Mouse (Mus musculus): ENCODE data around the gene Slc12a6. TPM values are rescaled to one million over a fixed set of nuclear protein-coding genes. Genes with fewer than 3 reads are reported as not detected.

The Slc12a6 gene
- polyA plus RNA-seq, 1 experiment from 2014 or later, result 11.8 TPM

- no peak overlapping the region for H3K27ac ChIP-seq (replicated peaks)
- H3K27me3 ChIP-seq, result no peaks in the 10 kb centered on the region
- 66% methylated on average over 4 of the region's 4 CpGs for WGBS
- no peak for ATAC-seq (ENCODE audit: insufficient number of reproducible peaks, low FRiP score, low TSS enrichment, low read depth)
- peaks cover 8% of the 10 kb centered on the region for H3K4me1 ChIP-seq
- H3K9ac ChIP-seq, result no peak overlapping the region
- H3K4me2 ChIP-seq (replicated peaks), result no peak overlapping the region
- no peaks in the 10 kb centered on the region for H3K36me3 ChIP-seq
- no peak overlapping the region for H3K4me3 ChIP-seq (replicated peaks)
- H3K9me3 ChIP-seq (replicated peaks), result no peaks in the 10 kb centered on the region
Measured at GRCm38 (mm10) chr2:112287059-112287458, 21.4 kb downstream of the Slc12a6 start.

GRCm38 (mm10) chr2:112289507-112289906 lies 23.9 kb downstream of the Slc12a6 start:
- Histone ChIP-seq H3K9me3 (replicated peaks) (no peaks in the 10 kb centered on the region), H3K9ac (no peak overlapping the region), H3K4me2 (replicated peaks) (no peak overlapping the region), H3K4me3 (replicated peaks) (no peak overlapping the region), H3K27me3 (no peaks in the 10 kb centered on the region), H3K36me3 (0 out of 2 replicates have a peak, but pooled peaks cover 3% of the 10 kb centered on the region), H3K4me1 (peaks cover 4% of the 10 kb centered on the region), H3K27ac (replicated peaks) (no peak overlapping the region)
- WGBS, result 79% methylated on average over 3 of the region's 3 CpGs
- no peak for ATAC-seq (ENCODE audit: insufficient number of reproducible peaks, low FRiP score, low TSS enrichment, low read depth)

GRCm38 (mm10) chr2:112292823-112293222 lies 27.2 kb downstream of the Slc12a6 start:
- H3K9me3 ChIP-seq (replicated peaks), result no peaks in the 10 kb centered on the region
- 0 out of 2 replicates have a peak, but pooled peaks cover 6% of the 10 kb centered on the region for H3K36me3 ChIP-seq
- no peaks in the 10 kb centered on the region for H3K4me1 ChIP-seq
- 81% methylated on average over 2 of the region's 2 CpGs for WGBS
- no peak overlapping the region for H3K27ac ChIP-seq (replicated peaks)
- no peak overlapping the region for H3K9ac ChIP-seq
- H3K4me2 ChIP-seq (replicated peaks), result no peak overlapping the region
- no peak overlapping the region for H3K4me3 ChIP-seq (replicated peaks)
- ATAC-seq (ENCODE audit: insufficient number of reproducible peaks, low FRiP score, low TSS enrichment, low read depth), result no peak
- H3K27me3 ChIP-seq, result no peaks in the 10 kb centered on the region

GRCm38 (mm10) chr2:112296211-112296610 lies 30.6 kb downstream of the Slc12a6 start:
- Histone ChIP-seq H3K27ac (replicated peaks) (no peak overlapping the region), H3K36me3 (0 out of 2 replicates have a peak, but pooled peaks cover 6% of the 10 kb centered on the region), H3K27me3 (no peaks in the 10 kb centered on the region), H3K4me3 (replicated peaks) (no peak overlapping the region), H3K9ac (no peak overlapping the region), H3K9me3 (replicated peaks) (no peaks in the 10 kb centered on the region), H3K4me1 (no peaks in the 10 kb centered on the region), H3K4me2 (replicated peaks) (no peak overlapping the region)
- no peak for ATAC-seq (ENCODE audit: insufficient number of reproducible peaks, low FRiP score, low TSS enrichment, low read depth)
- WGBS, result 65% methylated on average over 3 of the region's 3 CpGs

GRCm38 (mm10) chr2:112298221-112298620 lies 32.6 kb downstream of the Slc12a6 start:
- H3K4me2 ChIP-seq (replicated peaks), result no peak overlapping the region
- no peaks in the 10 kb centered on the region for H3K4me1 ChIP-seq
- H3K4me3 ChIP-seq (replicated peaks), result no peak overlapping the region
- H3K36me3 ChIP-seq, result 0 out of 2 replicates have a peak, but pooled peaks cover 6% of the 10 kb centered on the region
- 88% methylated on average over 4 of the region's 4 CpGs for WGBS
- no peak overlapping the region for H3K9ac ChIP-seq
- H3K27ac ChIP-seq (replicated peaks), result no peak overlapping the region
- no peaks in the 10 kb centered on the region for H3K9me3 ChIP-seq (replicated peaks)
- no peaks in the 10 kb centered on the region for H3K27me3 ChIP-seq
- no peak for ATAC-seq (ENCODE audit: insufficient number of reproducible peaks, low FRiP score, low TSS enrichment, low read depth)

- no peak overlapping the region for H3K27ac ChIP-seq (replicated peaks)
- ATAC-seq (ENCODE audit: insufficient number of reproducible peaks, low FRiP score, low TSS enrichment, low read depth), result no peak
- WGBS, result 82% methylated on average over 3 of the region's 3 CpGs
- H3K36me3 ChIP-seq, result no peaks in the 10 kb centered on the region
- no peak overlapping the region for H3K4me2 ChIP-seq (replicated peaks)
- no peaks in the 10 kb centered on the region for H3K9me3 ChIP-seq (replicated peaks)
- no peaks in the 10 kb centered on the region for H3K27me3 ChIP-seq
- H3K9ac ChIP-seq, result no peak overlapping the region
- H3K4me1 ChIP-seq, result no peaks in the 10 kb centered on the region
- no peak overlapping the region for H3K4me3 ChIP-seq (replicated peaks)
Measured at GRCm38 (mm10) chr2:112308671-112309070, 43.0 kb downstream of the Slc12a6 start.

- Histone ChIP-seq H3K27me3 (no peaks in the 10 kb centered on the region), H3K4me2 (replicated peaks) (no peak overlapping the region), H3K36me3 (no peaks in the 10 kb centered on the region), H3K9ac (no peak overlapping the region), H3K27ac (replicated peaks) (no peak overlapping the region), H3K9me3 (replicated peaks) (no peaks in the 10 kb centered on the region), H3K4me1 (no peaks in the 10 kb centered on the region), H3K4me3 (replicated peaks) (no peak overlapping the region)
- no peak for ATAC-seq (ENCODE audit: insufficient number of reproducible peaks, low FRiP score, low TSS enrichment, low read depth)
- 65% methylated on average over 10 of the region's 10 CpGs for WGBS
Measured at GRCm38 (mm10) chr2:112309161-112309600, 43.6 kb downstream of the Slc12a6 start.

- Histone ChIP-seq H3K9ac (no peak overlapping the region), H3K36me3 (no peaks in the 10 kb centered on the region), H3K4me1 (no peaks in the 10 kb centered on the region), H3K27ac (replicated peaks) (no peak overlapping the region), H3K4me2 (replicated peaks) (no peak overlapping the region), H3K4me3 (replicated peaks) (no peak overlapping the region), H3K9me3 (replicated peaks) (no peaks in the 10 kb centered on the region), H3K27me3 (no peaks in the 10 kb centered on the region)
- no peak for ATAC-seq (ENCODE audit: insufficient number of reproducible peaks, low FRiP score, low TSS enrichment, low read depth)
- 75% methylated on average over 7 of the region's 7 CpGs for WGBS
Measured at GRCm38 (mm10) chr2:112315638-112316037, 50.0 kb downstream of the Slc12a6 start.

- Histone ChIP-seq H3K27me3 (no peaks in the 10 kb centered on the region), H3K4me2 (replicated peaks) (no peak overlapping the region), H3K4me3 (replicated peaks) (no peak overlapping the region), H3K9ac (no peak overlapping the region), H3K36me3 (no peaks in the 10 kb centered on the region), H3K9me3 (replicated peaks) (no peaks in the 10 kb centered on the region), H3K27ac (replicated peaks) (no peak overlapping the region), H3K4me1 (no peaks in the 10 kb centered on the region)
- 67% methylated on average over 2 of the region's 2 CpGs for WGBS
- no peak for ATAC-seq (ENCODE audit: insufficient number of reproducible peaks, low FRiP score, low TSS enrichment, low read depth)
Measured at GRCm38 (mm10) chr2:112318227-112318626, 52.6 kb downstream of the Slc12a6 start.

- Histone ChIP-seq H3K4me2 (replicated peaks) (no peak overlapping the region), H3K4me3 (replicated peaks) (no peak overlapping the region), H3K27me3 (no peaks in the 10 kb centered on the region), H3K9ac (no peak overlapping the region), H3K36me3 (no peaks in the 10 kb centered on the region), H3K27ac (replicated peaks) (no peak overlapping the region), H3K9me3 (replicated peaks) (no peaks in the 10 kb centered on the region), H3K4me1 (no peaks in the 10 kb centered on the region)
- 68% methylated on average over 7 of the region's 7 CpGs for WGBS
- no peak for ATAC-seq (ENCODE audit: insufficient number of reproducible peaks, low FRiP score, low TSS enrichment, low read depth)
Measured at GRCm38 (mm10) chr2:112318905-112319304, 53.3 kb downstream of the Slc12a6 start.

- H3K27me3 ChIP-seq, result no peaks in the 10 kb centered on the region
- no peak overlapping the region for H3K4me3 ChIP-seq (replicated peaks)
- 84% methylated on average over 11 of the region's 11 CpGs for WGBS
- no peak overlapping the region for H3K27ac ChIP-seq (replicated peaks)
- no peak overlapping the region for H3K9ac ChIP-seq
- no peak for ATAC-seq (ENCODE audit: insufficient number of reproducible peaks, low FRiP score, low TSS enrichment, low read depth)
- no peaks in the 10 kb centered on the region for H3K9me3 ChIP-seq (replicated peaks)
- no peak overlapping the region for H3K4me2 ChIP-seq (replicated peaks)
- no peaks in the 10 kb centered on the region for H3K36me3 ChIP-seq
- no peaks in the 10 kb centered on the region for H3K4me1 ChIP-seq
Measured at GRCm38 (mm10) chr2:112328069-112328777, 62.6 kb downstream of the Slc12a6 start.

Measured in embryonic facial prominence, embryonic 15.5 days (tissue).